ENCODE assay signal across 1 mouse cellular context in genomic region chr9:44580085-44580484, GRCm38 (mm10).
A peak's percentile ranks its signal among the peaks of the same experiment; 100 is the strongest.
TF ChIP-seq lines count a peak whose summit lies in the region.

No protein-coding gene starts in this region.

TF ChIP-seq in MEL, 35 proteins besides CTCF, POLR2A, EP300 and RAD21 (continued from another document):
- TF ChIP-seq KAT2A (conservative IDR thresholded peaks at IDR 0.05; ENCODE audit: low read depth, low read length), result no peak
- peak; percentile 90 for TF ChIP-seq ETS1 (IDR thresholded peaks at IDR 0.05; ENCODE audit: low read depth, low read length)
- no peak for TF ChIP-seq TBP (IDR thresholded peaks at IDR 0.05; ENCODE audit: low read depth, low read length)
- no peak for TF ChIP-seq GABPA (IDR thresholded peaks at IDR 0.05; ENCODE audit: low read depth, low read length)
- no peak for TF ChIP-seq ZKSCAN1 (IDR thresholded peaks at IDR 0.05; ENCODE audit: low read depth, low read length)
- no peak for TF ChIP-seq ZMIZ1 (IDR thresholded peaks at IDR 0.05; ENCODE audit: low read depth, low read length)
- peak; percentile 53; the same call in 1 of the 2 replicates for TF ChIP-seq USF1 (IDR thresholded peaks at IDR 0.05; ENCODE audit: low read depth, low read length)
- TF ChIP-seq UBTF (IDR thresholded peaks at IDR 0.05; ENCODE audit: borderline replicate concordance, insufficient read depth, low read depth, low read length), result no peak
- TF ChIP-seq MYB (IDR thresholded peaks at IDR 0.05; ENCODE audit: low read depth, low read length), result no peak
- no peak for TF ChIP-seq MAX (IDR thresholded peaks at IDR 0.05; ENCODE audit: low read length)
- peak; percentile 41; the same call in 1 of the 2 replicates for TF ChIP-seq MAFK (IDR thresholded peaks at IDR 0.05; ENCODE audit: borderline replicate concordance, low read depth, low read length)
- no peak for TF ChIP-seq JUND (IDR thresholded peaks at IDR 0.05; ENCODE audit: low read depth, low read length)
- TF ChIP-seq RCOR1 (IDR thresholded peaks at IDR 0.05; ENCODE audit: low read depth, low read length), result peak; percentile 64; the same call in 1 of the 2 replicates
- TF ChIP-seq POLR2AphosphoS5 (IDR thresholded peaks at IDR 0.05; ENCODE audit: borderline replicate concordance, low read depth, low read length), result no peak
- no peak for TF ChIP-seq SMC3 (IDR thresholded peaks at IDR 0.05; ENCODE audit: low read depth, low read length)
- TF ChIP-seq E2F4 (IDR thresholded peaks at IDR 0.05; ENCODE audit: borderline replicate concordance, low read depth, low read length), result no peak
- TF ChIP-seq MXI1 (IDR thresholded peaks at IDR 0.05; ENCODE audit: low read depth, low read length), result no peak
- no peak for TF ChIP-seq ZNF384 (IDR thresholded peaks at IDR 0.05; ENCODE audit: low read depth, low read length)
- peak; percentile 85 for TF ChIP-seq GATA1 (IDR thresholded peaks at IDR 0.05; ENCODE audit: low read depth, low read length)
- peak; percentile 75; the same call in 1 of the 2 replicates for TF ChIP-seq BHLHE40 (IDR thresholded peaks at IDR 0.05; ENCODE audit: borderline replicate concordance, low read depth, low read length)
- TF ChIP-seq MAZ (IDR thresholded peaks at IDR 0.05; ENCODE audit: low read depth, low read length), result no peak
- no peak for TF ChIP-seq NRF1 (IDR thresholded peaks at IDR 0.05; ENCODE audit: insufficient read depth, low read depth, low read length, poor library complexity, severe bottlenecking)
- TF ChIP-seq TAL1 (IDR thresholded peaks at IDR 0.05; ENCODE audit: low read length), result peak; percentile 68
- no peak for TF ChIP-seq CHD1 (IDR thresholded peaks at IDR 0.05; ENCODE audit: low read depth, low read length)
- TF ChIP-seq SIN3A (IDR thresholded peaks at IDR 0.05; ENCODE audit: low read length), result no peak; the same call in 1 of the 2 replicates
- TF ChIP-seq CHD2 (IDR thresholded peaks at IDR 0.05; ENCODE audit: low read length), result no peak
- peak; percentile 89 for TF ChIP-seq TCF12 (IDR thresholded peaks at IDR 0.05; ENCODE audit: low read depth, low read length)
- TF ChIP-seq NELFE (IDR thresholded peaks at IDR 0.05; ENCODE audit: low read depth, low read length), result no peak
- no peak for TF ChIP-seq USF2 (IDR thresholded peaks at IDR 0.05; ENCODE audit: borderline replicate concordance in 1 of 2, insufficient read depth in 1 of 2, low read depth in 1 of 2, low read length in 2 of 2)
- TF ChIP-seq MEF2A (IDR thresholded peaks at IDR 0.05; ENCODE audit: extremely low read depth, insufficient replicate concordance, low read depth, low read length, poor library complexity, severe bottlenecking), result peak; percentile 96
- TF ChIP-seq MYC (IDR thresholded peaks at IDR 0.05; ENCODE audit: low read depth, low read length), result no peak
- no peak for TF ChIP-seq ELF1 (IDR thresholded peaks at IDR 0.05; ENCODE audit: low read depth, low read length)
- no peak for TF ChIP-seq POLR2AphosphoS2 (IDR thresholded peaks at IDR 0.05; ENCODE audit: low read length)
- TF ChIP-seq ZC3H11A (IDR thresholded peaks at IDR 0.05; ENCODE audit: low read depth, low read length), result no peak
